Mouse (Mus musculus): Measurements from ENCODE around the gene Phlda1. TPM values are rescaled to one million over a fixed set of nuclear protein-coding genes. Genes with fewer than 3 reads are reported as not detected.

The Phlda1 gene
- 113 and 116 TPM in 2 replicates for polyA plus RNA-seq (2015; fragmentation: Nextera tagmentation; extraction: Ambion mirVana)

- peak within 1 kb of the TSS; percentile 69 for H3K4me2 ChIP-seq
- H3K9ac ChIP-seq: peak within 1 kb of the TSS; percentile 78
- H3K27me3 ChIP-seq: no peaks in the 10 kb centered on the region
- peak within 1 kb of the TSS; percentile 65 for H3K4me3 ChIP-seq
- H3K27ac ChIP-seq: peak within 1 kb of the TSS; percentile 94
- H3K9me3 ChIP-seq: no peaks in the 10 kb centered on the region
- ATAC-seq (ENCODE audit: borderline replicate concordance, extremely low read depth, low FRiP score, low TSS enrichment): peak; percentile 95
- under 1% methylated on average over 74 of the region's 94 CpGs for WGBS
- H3K36me3 ChIP-seq: no peaks in the 10 kb centered on the region
- peaks cover 43% of the 10 kb centered on the region for H3K4me1 ChIP-seq
Observed at GRCm38 (mm10) chr10:111506101-111506925, at the start of gene Phlda1. Phlda1 (plus strand) TSS chr10:111506286.

GRCm38 (mm10) chr10:111458088-111458487 lies 48.0 kb upstream of the Phlda1 start:
- Histone ChIP-seq H3K9ac (no peak overlapping the region), H3K27ac (no peak overlapping the region), H3K36me3 (no peaks in the 10 kb centered on the region), H3K4me3 (no peak overlapping the region), H3K9me3 (no peaks in the 10 kb centered on the region), H3K4me2 (no peak overlapping the region), H3K27me3 (no peaks in the 10 kb centered on the region), H3K4me1 (no peaks in the 10 kb centered on the region)
- ATAC-seq (ENCODE audit: borderline replicate concordance, extremely low read depth, low FRiP score, low TSS enrichment): no peak
- WGBS: 70% methylated on average over 7 of the region's 7 CpGs

- 0 out of 2 replicates have a peak, but pooled peaks have one; percentile 31 for ATAC-seq (ENCODE audit: borderline replicate concordance, extremely low read depth, low FRiP score, low TSS enrichment)
- whole genome bisulfite sequencing: 62% methylated on average over 9 of the region's 9 CpGs
- no peak overlapping the region for H3K4me2 ChIP-seq
- no peaks in the 10 kb centered on the region for H3K36me3 ChIP-seq
- no peaks in the 10 kb centered on the region for H3K4me1 ChIP-seq
- no peaks in the 10 kb centered on the region for H3K27me3 ChIP-seq
- no peak overlapping the region for H3K9ac ChIP-seq
- H3K4me3 ChIP-seq: no peak overlapping the region
- no peaks in the 10 kb centered on the region for H3K9me3 ChIP-seq
- no peak overlapping the region for H3K27ac ChIP-seq
Observed at GRCm38 (mm10) chr10:111459040-111459439, 47.0 kb upstream of the Phlda1 start.

GRCm38 (mm10) chr10:111459874-111460273 lies 46.2 kb upstream of the Phlda1 start:
- Histone ChIP-seq H3K9me3 (no peaks in the 10 kb centered on the region), H3K4me2 (no peak overlapping the region), H3K4me1 (no peaks in the 10 kb centered on the region), H3K9ac (no peak overlapping the region), H3K27ac (no peak overlapping the region), H3K27me3 (no peaks in the 10 kb centered on the region), H3K36me3 (no peaks in the 10 kb centered on the region), H3K4me3 (no peak overlapping the region)
- 80% methylated on average over 3 of the region's 3 CpGs for WGBS
- no peak for ATAC-seq (ENCODE audit: borderline replicate concordance, extremely low read depth, low FRiP score, low TSS enrichment)

- no peak overlapping the region for H3K4me3 ChIP-seq
- WGBS: 20% methylated on average over 4 of the region's 4 CpGs
- ATAC-seq (ENCODE audit: borderline replicate concordance, extremely low read depth, low FRiP score, low TSS enrichment): no peak
Observed at GRCm38 (mm10) chr10:111460381-111460780, 45.7 kb upstream of the Phlda1 start.

GRCm38 (mm10) chr10:111464833-111465232 lies 41.3 kb upstream of the Phlda1 start:
- Histone ChIP-seq H3K9ac (no peak overlapping the region), H3K9me3 (no peaks in the 10 kb centered on the region), H3K4me2 (no peak overlapping the region), H3K4me3 (no peak overlapping the region), H3K27me3 (no peaks in the 10 kb centered on the region), H3K4me1 (no peaks in the 10 kb centered on the region), H3K27ac (no peak overlapping the region), H3K36me3 (no peaks in the 10 kb centered on the region)
- 83% methylated on average over 1 of the region's 1 CpGs for WGBS
- ATAC-seq (ENCODE audit: borderline replicate concordance, extremely low read depth, low FRiP score, low TSS enrichment): no peak

More at GRCm38 (mm10) chr10:111460381-111460780, 45.7 kb upstream of the Phlda1 start:
- Histone ChIP-seq H3K9me3 (no peaks in the 10 kb centered on the region), H3K4me2 (no peak overlapping the region), H3K27ac (no peak overlapping the region), H3K4me1 (no peaks in the 10 kb centered on the region), H3K36me3 (no peaks in the 10 kb centered on the region), H3K27me3 (no peaks in the 10 kb centered on the region), H3K9ac (no peak overlapping the region)

GRCm38 (mm10) chr10:111465409-111465808 lies 40.7 kb upstream of the Phlda1 start:
- no peak overlapping the region for H3K4me2 ChIP-seq
- ATAC-seq (ENCODE audit: borderline replicate concordance, extremely low read depth, low FRiP score, low TSS enrichment): no peak
- no peak overlapping the region for H3K9ac ChIP-seq
- no peak overlapping the region for H3K4me3 ChIP-seq
- H3K4me1 ChIP-seq: no peaks in the 10 kb centered on the region
- 44% methylated on average over 2 of the region's 2 CpGs for WGBS
- H3K36me3 ChIP-seq: no peaks in the 10 kb centered on the region
- H3K27ac ChIP-seq: no peak overlapping the region
- no peaks in the 10 kb centered on the region for H3K9me3 ChIP-seq
- H3K27me3 ChIP-seq: no peaks in the 10 kb centered on the region

- Histone ChIP-seq H3K4me2 (no peak overlapping the region), H3K4me1 (peaks cover 27% of the 10 kb centered on the region), H3K4me3 (no peak overlapping the region), H3K27ac (no peak overlapping the region), H3K27me3 (no peaks in the 10 kb centered on the region), H3K36me3 (no peaks in the 10 kb centered on the region), H3K9ac (no peak overlapping the region), H3K9me3 (no peaks in the 10 kb centered on the region)
- ATAC-seq (ENCODE audit: borderline replicate concordance, extremely low read depth, low FRiP score, low TSS enrichment): no peak
- 85% methylated on average over 9 of the region's 9 CpGs for WGBS
Observed at GRCm38 (mm10) chr10:111471166-111471565, 34.9 kb upstream of the Phlda1 start.

- H3K27ac ChIP-seq: peak within 1 kb of the TSS; percentile 91
- H3K36me3 ChIP-seq: no peaks in the 10 kb centered on the region
- H3K9ac ChIP-seq: peak within 1 kb of the TSS; percentile 99
- under 1% methylated on average over 66 of the region's 80 CpGs for WGBS
- H3K4me1 ChIP-seq: peaks cover 41% of the 10 kb centered on the region
- peak within 1 kb of the TSS; percentile 86 for H3K4me2 ChIP-seq
- H3K9me3 ChIP-seq: no peaks in the 10 kb centered on the region
- no peaks in the 10 kb centered on the region for H3K27me3 ChIP-seq
- H3K4me3 ChIP-seq: peak within 1 kb of the TSS; percentile 96
- peak; percentile 99 for ATAC-seq (ENCODE audit: borderline replicate concordance, extremely low read depth, low FRiP score, low TSS enrichment)
Observed at GRCm38 (mm10) chr10:111472686-111473510, 33.2 kb upstream of the Phlda1 start, which contains the start of gene Nap1l1. Nap1l1 (plus strand) TSS chr10:111473223.

GRCm38 (mm10) chr10:111473511-111474371 lies 32.3 kb upstream of the Phlda1 start:
- ATAC-seq (ENCODE audit: borderline replicate concordance, extremely low read depth, low FRiP score, low TSS enrichment): peak; percentile 79
- no peaks in the 10 kb centered on the region for H3K9me3 ChIP-seq
- under 1% methylated on average over 38 of the region's 58 CpGs for WGBS
- H3K27ac ChIP-seq: peak overlapping the region; percentile 91
- H3K4me3 ChIP-seq: peak overlapping the region; percentile 96
- H3K27me3 ChIP-seq: no peaks in the 10 kb centered on the region
- H3K9ac ChIP-seq: peak overlapping the region; percentile 99
- H3K4me2 ChIP-seq: peak overlapping the region; percentile 86
- H3K4me1 ChIP-seq: peaks cover 41% of the 10 kb centered on the region
- H3K36me3 ChIP-seq: no peaks in the 10 kb centered on the region

GRCm38 (mm10) chr10:111476301-111476700 lies 29.8 kb upstream of the Phlda1 start:
- H3K4me2 ChIP-seq: no peak overlapping the region
- no peak overlapping the region for H3K9ac ChIP-seq
- no peak overlapping the region for H3K27ac ChIP-seq
- no peak overlapping the region for H3K4me3 ChIP-seq
- H3K9me3 ChIP-seq: no peaks in the 10 kb centered on the region
- 56% methylated on average over 4 of the region's 4 CpGs for WGBS
- H3K27me3 ChIP-seq: no peaks in the 10 kb centered on the region
- no peak for ATAC-seq (ENCODE audit: borderline replicate concordance, extremely low read depth, low FRiP score, low TSS enrichment)
- peaks cover 41% of the 10 kb centered on the region for H3K4me1 ChIP-seq
- H3K36me3 ChIP-seq: peaks cover 3% of the 10 kb centered on the region; the same call in 1 of the 2 replicates

All from lung, embryonic 15.5 days (tissue).